Mouse (Mus musculus) thymus, adult 2 months (tissue): ENCODE measurements around the gene Map3k9. TPM values are rescaled to one million over a fixed set of nuclear protein-coding genes. Genes with fewer than 3 reads are reported as not detected.

ENCODE experiments used
- DNase-seq: peaks from one replicate; pipeline ENCODE4 v3.0.0; 2021
- H3K27ac ChIP-seq: fragments of 200-500 bp; 2 replicates; pipeline ENCODE4 v1.5.1; 2012; ENCODE audit warnings: low read length, control low read depth; ENCODE audit not compliant: control insufficient read depth, insufficient read depth
- H3K27me3 ChIP-seq: fragments of 200-500 bp; 2 replicates; pipeline ENCODE4 v1.6.1; 2012; ENCODE audit warnings: mild to moderate bottlenecking, low read length, moderate library complexity, mixed read lengths; ENCODE audit not compliant: control insufficient read depth, insufficient read depth
- H3K36me3 ChIP-seq: fragments of 200-500 bp; 2 replicates; pipeline ENCODE4 v1.6.1; 2012; ENCODE audit warnings: mild to moderate bottlenecking, low read length, moderate library complexity; ENCODE audit not compliant: control insufficient read depth, insufficient read depth
- H3K4me1 ChIP-seq: fragments of 200-500 bp; replicated peaks from 2 replicates; pipeline ENCODE4 v1.6.1; 2012; ENCODE audit warnings: low read length; ENCODE audit not compliant: control insufficient read depth, insufficient read depth
- H3K4me3 ChIP-seq: fragments of 200-500 bp; 2 replicates; pipeline ENCODE4 v1.5.1; 2012; ENCODE audit warnings: mild to moderate bottlenecking, low read length, control low read depth, moderate library complexity; ENCODE audit not compliant: control insufficient read depth, insufficient read depth
- CTCF ChIP-seq: fragments of 200-500 bp; IDR thresholded peaks from 2 replicates; pipeline ENCODE4 v1.5.1; 2012; ENCODE audit warnings: mild to moderate bottlenecking, control low read depth, low read length, moderate library complexity, borderline replicate concordance; ENCODE audit not compliant: control insufficient read depth, poor library complexity, insufficient read depth; ENCODE audit errors: extremely low read depth
- POLR2A ChIP-seq: fragments of 200-500 bp; IDR thresholded peaks from 2 replicates; pipeline ENCODE4 v1.6.1; 2012; ENCODE audit warnings: mild to moderate bottlenecking, low read length, control low read depth, moderate library complexity; ENCODE audit not compliant: control insufficient read depth, poor library complexity, insufficient read depth; ENCODE audit errors: extremely low read depth
- WGBS: fragments of 180-500 bp; shearing (Covaris S2); methylation state at CpG from one replicate; pipeline ENCODE4 v1.1.7; 2018; 5-methylcytosine and 5-hydroxymethylcytosine counted together
- polyA plus RNA-seq: library from polyadenylated mRNA; depleted of rRNA; stranded (reverse); fragments of >200 nt; gene quantifications from 2 replicates; pipeline ENCODE4 v1.2.3, GENCODE M21; 2012; rRNA removed

Map3k9 gene
- 0.97 and 1.1 TPM in 2 replicates for polyA plus RNA-seq

DNA sequence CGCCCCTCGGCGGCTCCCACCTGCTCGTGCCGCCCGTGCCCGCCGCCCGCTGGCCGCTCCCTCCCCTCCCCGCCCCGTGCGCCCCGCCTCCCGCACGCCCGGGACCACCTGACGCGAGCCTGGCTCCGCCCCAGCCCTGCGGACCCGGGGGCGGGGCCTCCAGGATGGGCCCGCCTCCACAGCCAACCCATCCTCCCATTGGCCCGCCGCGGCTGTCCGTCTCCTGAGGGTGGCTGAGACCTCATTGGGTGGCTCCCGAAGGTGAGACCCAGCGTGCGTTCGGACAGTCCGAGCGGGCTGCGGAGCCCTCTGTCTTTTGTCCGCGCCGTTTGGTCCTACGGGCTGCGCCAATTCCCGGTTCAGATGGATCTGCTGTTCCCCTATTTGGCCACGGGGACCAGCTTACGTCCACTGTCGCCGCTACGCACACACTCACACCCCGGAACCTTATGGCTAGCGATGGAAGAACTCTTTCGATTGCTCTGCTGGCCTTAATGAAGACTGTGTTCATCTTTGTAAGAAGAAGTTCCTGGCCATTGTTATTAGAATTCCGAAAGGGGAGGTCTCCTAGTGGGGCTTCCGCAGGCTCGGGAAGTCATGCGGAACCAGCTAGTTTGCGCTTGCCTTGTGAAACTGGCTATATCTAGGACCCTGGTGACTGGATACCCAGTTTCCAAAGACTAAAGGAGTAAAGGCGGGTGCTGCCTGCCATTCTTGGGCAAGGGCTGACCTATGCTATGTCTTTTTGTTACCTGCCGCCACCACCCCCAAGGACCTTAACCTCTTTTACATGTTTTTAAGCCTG is at the start of gene Map3k9:
Map3k9 (minus strand) TSS at position 71 of the 805 bp plus-strand sequence.
- TF ChIP-seq POLR2A (peak; percentile 36; the same call in 1 of the 2 replicates), CTCF (0 out of 2 replicates have a peak, but pooled peaks have one; percentile 51)
- Histone ChIP-seq H3K4me3 (peak within 1 kb of the TSS; percentile 71), H3K27me3 (peaks cover 13% of the 10 kb centered on the region), H3K27ac (no peak within 1 kb of the TSS), H3K4me1 (peaks cover 7% of the 10 kb centered on the region), H3K36me3 (no peaks in the 10 kb centered on the region)
- peak; percentile 94 for DNase-seq
- 2% methylated on average over 45 of the region's 56 CpGs for WGBS

DNA sequence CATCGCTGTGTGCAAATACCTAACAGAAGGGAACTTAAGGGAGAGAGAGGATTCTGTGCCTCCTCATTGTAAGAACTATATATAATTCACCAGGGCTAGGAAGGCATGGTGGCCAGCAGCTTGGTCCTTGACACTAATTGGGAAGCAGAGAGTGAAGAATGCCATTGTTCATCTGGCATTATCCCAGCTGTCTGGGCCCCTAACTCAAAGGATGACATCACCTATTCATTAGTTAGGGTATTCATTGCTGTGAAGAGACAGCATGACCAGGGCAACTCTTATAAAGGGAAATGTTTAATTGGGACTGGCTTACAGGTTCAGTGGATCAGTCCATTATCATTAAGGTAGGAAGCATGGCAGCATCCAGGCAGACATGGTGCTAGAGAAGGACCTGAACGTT is 47.4 kb upstream of the Map3k9 start:
- WGBS: 88% methylated on average over 2 of the region's 2 CpGs
- no peaks in the 10 kb centered on the region for H3K36me3 ChIP-seq
- DNase-seq: no peak

DNA sequence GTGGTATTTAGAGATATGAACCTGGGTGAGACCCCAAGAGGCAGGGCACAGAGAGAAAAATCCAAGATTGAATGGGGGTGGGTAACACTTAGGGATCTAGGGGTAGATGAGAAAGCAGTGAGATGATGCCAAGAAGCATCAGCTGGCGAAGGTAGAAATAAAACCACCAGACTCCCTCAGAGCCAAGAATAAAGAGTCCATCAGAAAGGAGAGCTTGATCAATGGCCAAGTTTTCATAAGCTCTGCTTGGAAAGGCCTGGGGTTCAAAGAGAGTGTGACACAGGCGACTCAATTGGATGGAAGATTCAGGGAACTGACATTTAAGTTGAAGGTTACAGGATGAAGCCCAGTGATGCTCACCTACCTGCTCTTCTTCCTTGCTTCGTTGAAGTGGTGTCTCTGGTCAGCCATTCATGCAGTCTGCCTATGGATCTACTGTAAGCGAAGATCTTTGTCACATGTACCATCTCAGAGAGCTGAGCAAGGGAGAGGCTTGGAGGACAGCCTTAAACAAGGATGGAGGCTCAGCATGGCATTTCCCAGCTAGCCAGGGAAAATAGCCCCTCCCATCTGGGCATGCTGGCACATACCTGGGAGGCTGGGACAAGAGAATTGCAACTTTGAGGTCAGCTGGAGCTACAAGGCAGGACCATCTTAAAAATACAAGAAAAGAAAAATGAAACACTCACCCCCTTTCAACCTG is 42.0 kb upstream of the Map3k9 start:
- Histone ChIP-seq H3K4me3 (no peak overlapping the region), H3K4me1 (no peaks in the 10 kb centered on the region), H3K27ac (no peak overlapping the region), H3K27me3 (no peaks in the 10 kb centered on the region), H3K36me3 (no peaks in the 10 kb centered on the region)
- 99% methylated on average over 4 of the region's 4 CpGs for WGBS
- DNase-seq: no peak
- no peak for TF ChIP-seq POLR2A
- TF ChIP-seq CTCF: no peak

More for the DNA sequence above, 47.4 kb upstream of the Map3k9 start:
- no peak overlapping the region for H3K4me3 ChIP-seq
- no peaks in the 10 kb centered on the region for H3K27me3 ChIP-seq
- no peak for TF ChIP-seq CTCF
- TF ChIP-seq POLR2A: no peak
- no peak overlapping the region for H3K27ac ChIP-seq
- H3K4me1 ChIP-seq: no peaks in the 10 kb centered on the region

- H3K27ac ChIP-seq: no peak overlapping the region
Observed at GRCm38 (mm10) chr12:81822176-81822575, 41.2 kb upstream of the Map3k9 start.

GRCm38 (mm10) chr12:81820700-81821099 is 39.7 kb upstream of the Map3k9 start:
- TF ChIP-seq CTCF: no peak
- TF ChIP-seq POLR2A: no peak
- 97% methylated on average over 4 of the region's 4 CpGs for WGBS
- Histone ChIP-seq H3K36me3 (no peaks in the 10 kb centered on the region), H3K4me1 (no peaks in the 10 kb centered on the region), H3K27me3 (no peaks in the 10 kb centered on the region), H3K4me3 (no peak overlapping the region), H3K27ac (no peak overlapping the region)
- DNase-seq: no peak

More at GRCm38 (mm10) chr12:81822176-81822575, 41.2 kb upstream of the Map3k9 start:
- H3K27me3 ChIP-seq: no peaks in the 10 kb centered on the region
- no peak for DNase-seq
- TF ChIP-seq POLR2A: no peak
- no peak for TF ChIP-seq CTCF
- no peaks in the 10 kb centered on the region for H3K36me3 ChIP-seq
- H3K4me1 ChIP-seq: no peaks in the 10 kb centered on the region
- WGBS: 81% methylated on average over 4 of the region's 4 CpGs
- H3K4me3 ChIP-seq: no peak overlapping the region

- Histone ChIP-seq H3K36me3 (no peaks in the 10 kb centered on the region), H3K27ac (no peak overlapping the region), H3K4me3 (no peak overlapping the region), H3K27me3 (no peaks in the 10 kb centered on the region), H3K4me1 (no peaks in the 10 kb centered on the region)
- WGBS: 84% methylated on average over 6 of the region's 6 CpGs
- TF ChIP-seq POLR2A (no peak), CTCF (no peak)
- DNase-seq: no peak
Observed at GRCm38 (mm10) chr12:81817126-81817505, 36.1 kb upstream of the Map3k9 start.
